Mouse (Mus musculus) ES-CJ7 (cell line): ENCODE measurements around the gene Gja10.

ENCODE experiments used
- DNase-seq: peaks from one replicate; pipeline ENCODE4 v3.0.0; 2011; ENCODE audit warnings: low read depth, low spot score

The Gja10 gene

GRCm38 (mm10) chr4:32602660-32603059 is at the start of gene Gja10:
Gja10 (minus strand) TSS chr4:32602760.
- DNase-seq: no peak

GRCm38 (mm10) chr4:32651669-32652068 is 49.1 kb upstream of the Gja10 start:
- DNase-seq: peak; percentile 32

- DNase-seq: no peak
Observed at GRCm38 (mm10) chr4:32621637-32622036, 19.1 kb upstream of the Gja10 start.

- DNase-seq: peak; percentile 99
Observed at GRCm38 (mm10) chr4:32615034-32615881, 12.7 kb upstream of the Gja10 start, which contains the start of gene Casp8ap2. Casp8ap2 (plus strand) TSS chr4:32615451.

- peak; percentile 66 for DNase-seq
Observed at GRCm38 (mm10) chr4:32601135-32601534, 1.4 kb downstream of the Gja10 start.

GRCm38 (mm10) chr4:32588237-32588636 is 14.3 kb downstream of the Gja10 start:
- no peak for DNase-seq

- no peak for DNase-seq
Observed at GRCm38 (mm10) chr4:32587543-32587942, 15.0 kb downstream of the Gja10 start.

- DNase-seq: peak; percentile 84
Observed at GRCm38 (mm10) chr4:32586596-32586995, 16.0 kb downstream of the Gja10 start.

GRCm38 (mm10) chr4:32584181-32584580 is 18.4 kb downstream of the Gja10 start:
- DNase-seq: no peak

- DNase-seq: no peak
Observed at GRCm38 (mm10) chr4:32579850-32580249, 22.7 kb downstream of the Gja10 start.

- DNase-seq: no peak
Observed at GRCm38 (mm10) chr4:32575165-32575564, 27.4 kb downstream of the Gja10 start.

- no peak for DNase-seq
Observed at GRCm38 (mm10) chr4:32574604-32575003, 28.0 kb downstream of the Gja10 start.

- DNase-seq: no peak
Observed at GRCm38 (mm10) chr4:32573586-32573985, 29.0 kb downstream of the Gja10 start.

GRCm38 (mm10) chr4:32572118-32572517 is 30.4 kb downstream of the Gja10 start:
- peak; percentile 71 for DNase-seq

GRCm38 (mm10) chr4:32571441-32571840 is 31.1 kb downstream of the Gja10 start:
- DNase-seq: no peak

- DNase-seq: no peak
Observed at GRCm38 (mm10) chr4:32570939-32571317, 31.6 kb downstream of the Gja10 start.

GRCm38 (mm10) chr4:32569995-32570938 is 32.3 kb downstream of the Gja10 start:
- peak; percentile 21 for DNase-seq

- no peak for DNase-seq
Observed at GRCm38 (mm10) chr4:32569054-32569453, 33.5 kb downstream of the Gja10 start.

GRCm38 (mm10) chr4:32564918-32565317 is 37.6 kb downstream of the Gja10 start:
- DNase-seq: no peak

- DNase-seq: no peak
Observed at GRCm38 (mm10) chr4:32564416-32564815, 38.1 kb downstream of the Gja10 start.

- DNase-seq: no peak
Observed at GRCm38 (mm10) chr4:32562319-32563115, 40.0 kb downstream of the Gja10 start.
